Mouse (Mus musculus) heart, postnatal 0 days (tissue): ENCODE results near the gene Dtx3l. TPM values are rescaled to one million over a fixed set of nuclear protein-coding genes. Genes with fewer than 3 reads are reported as not detected.

Experiments
- ATAC-seq: fragments of 200-750 bp; cut with Nextera tagmentation; 2 replicates; pipeline ENCODE4 v1.8.0; 2017; ENCODE audit warnings: low read depth, moderate number of reproducible peaks, moderate library complexity; ENCODE audit not compliant: insufficient read depth
- DNase-seq: peaks from one replicate; pipeline ENCODE4 v3.0.0-alpha.2; 2016; ENCODE audit warnings: low spot score
- H3K27ac ChIP-seq: fragments of 300-500 bp; sonication (generic); 2 replicates; pipeline ENCODE4 v1.5.1; 2014; ENCODE audit warnings: low read depth, mild to moderate bottlenecking
- H3K27me3 ChIP-seq: fragments of 300-500 bp; sonication (generic); 2 replicates; pipeline ENCODE4 v1.6.1; 2014; ENCODE audit warnings: low read length, mixed read lengths; ENCODE audit not compliant: control insufficient read depth, insufficient read depth
- H3K36me3 ChIP-seq: fragments of 300-500 bp; sonication (generic); replicated peaks from 2 replicates; pipeline ENCODE4 v1.6.1; 2014; ENCODE audit warnings: low read length, mixed read lengths; ENCODE audit not compliant: control insufficient read depth, insufficient read depth
- H3K4me1 ChIP-seq: fragments of 300-500 bp; sonication (generic); 2 replicates; pipeline ENCODE4 v1.6.1; 2014; ENCODE audit warnings: antibody characterized with exemption; ENCODE audit not compliant: control insufficient read depth, insufficient read depth
- H3K4me2 ChIP-seq: fragments of 300-500 bp; sonication (generic); 2 replicates; pipeline ENCODE4 v1.6.1; 2014; ENCODE audit warnings: low read depth, mild to moderate bottlenecking, low read length, moderate library complexity
- H3K4me3 ChIP-seq: fragments of 300-500 bp; sonication (generic); 2 replicates; pipeline ENCODE4 v1.5.1; 2014; ENCODE audit warnings: low read depth, low read length
- H3K9ac ChIP-seq: fragments of 300-500 bp; sonication (generic); replicated peaks from 2 replicates; pipeline ENCODE4 v1.6.1; 2014; ENCODE audit warnings: low read depth, low read length, mixed read lengths
- H3K9me3 ChIP-seq: fragments of 300-500 bp; sonication (generic); replicated peaks from 2 replicates; pipeline ENCODE4 v1.6.1; 2016; ENCODE audit warnings: low read length; ENCODE audit not compliant: control insufficient read depth
- CTCF ChIP-seq: IDR thresholded peaks from 2 replicates; pipeline ENCODE4 v1.5.1; 2016; ENCODE audit warnings: antibody characterized with exemption, control low read depth, low read depth
- EP300 ChIP-seq: IDR thresholded peaks from 2 replicates; pipeline ENCODE4 v1.6.1; 2016; ENCODE audit warnings: antibody characterized with exemption, low read depth
- WGBS: fragments of 180-500 bp; shearing (Covaris S2); extraction: QIAGEN DNeasy Blood & Tissue Kit; methylation state at CpG from one replicate; pipeline ENCODE4 v1.1.7; 2014; 5-methylcytosine and 5-hydroxymethylcytosine counted together
- polyA plus RNA-seq: library from polyadenylated mRNA; unstranded; fragments of >200 nt; fragmentation: Nextera tagmentation; extraction: Ambion mirVana; gene quantifications from 2 replicates; pipeline ENCODE4 v1.2.1, GENCODE M21; 2015
- total RNA-seq: library from RNA; depleted of rRNA; stranded (reverse); fragments of >200 nt; gene quantifications from 2 replicates; pipeline ENCODE4 v1.2.3, GENCODE M21; 2014; ENCODE audit warnings: low replicate concordance; rRNA removed

Dtx3l gene
- total and polyA plus RNA-seq, 2 experiments from 2014 or later: 5.6 to 8.1 TPM

- peak; percentile 32; the same call in 1 of the 2 replicates for TF ChIP-seq CTCF
- TF ChIP-seq EP300: no peak
Observed at GRCm38 (mm10) chr16:35890645-35891044, 48.3 kb downstream of the Dtx3l start.

GRCm38 (mm10) chr16:35888910-35889309 lies 50.0 kb downstream of the Dtx3l start:
- H3K9me3 ChIP-seq: no peaks in the 10 kb centered on the region
- no peaks in the 10 kb centered on the region for H3K27me3 ChIP-seq
- H3K9ac ChIP-seq: no peak overlapping the region

More at GRCm38 (mm10) chr16:35890645-35891044, 48.3 kb downstream of the Dtx3l start:
- no peaks in the 10 kb centered on the region for H3K27me3 ChIP-seq
- H3K36me3 ChIP-seq: no peaks in the 10 kb centered on the region
- no peaks in the 10 kb centered on the region for H3K4me1 ChIP-seq
- no peaks in the 10 kb centered on the region for H3K9me3 ChIP-seq
- no peak overlapping the region for H3K9ac ChIP-seq
- WGBS: 74% methylated on average over 3 of the region's 3 CpGs
- no peak overlapping the region for H3K4me3 ChIP-seq
- no peak overlapping the region for H3K4me2 ChIP-seq
- DNase-seq (no peak), ATAC-seq (no peak)
- no peak overlapping the region for H3K27ac ChIP-seq

GRCm38 (mm10) chr16:35888174-35888573 lies 50.8 kb downstream of the Dtx3l start:
- no peak overlapping the region for H3K27ac ChIP-seq
- WGBS: 77% methylated on average over 7 of the region's 7 CpGs
- no peak overlapping the region for H3K4me3 ChIP-seq
- DNase-seq: no peak
- no peak overlapping the region for H3K9ac ChIP-seq
- no peaks in the 10 kb centered on the region for H3K36me3 ChIP-seq
- no peaks in the 10 kb centered on the region for H3K27me3 ChIP-seq
- H3K9me3 ChIP-seq: no peaks in the 10 kb centered on the region
- no peaks in the 10 kb centered on the region for H3K4me1 ChIP-seq
- no peak overlapping the region for H3K4me2 ChIP-seq
- no peak for ATAC-seq
- TF ChIP-seq EP300: no peak

More at GRCm38 (mm10) chr16:35888910-35889309, 50.0 kb downstream of the Dtx3l start:
- TF ChIP-seq CTCF (no peak), EP300 (no peak)
- ATAC-seq (no peak), DNase-seq (no peak)
- no peak overlapping the region for H3K27ac ChIP-seq
- H3K36me3 ChIP-seq: no peaks in the 10 kb centered on the region
- no peak overlapping the region for H3K4me3 ChIP-seq
- no peaks in the 10 kb centered on the region for H3K4me1 ChIP-seq
- H3K4me2 ChIP-seq: no peak overlapping the region
- WGBS: 81% methylated on average over 5 of the region's 5 CpGs

Other genes with a start within 250 kb of the Dtx3l start
- gene Dirc2, start 169.8 kb downstream of the Dtx3l start, total RNA-seq: 38.3 and 39.8 TPM in 2 replicates
- gene Dirc2, start 169.8 kb downstream of the Dtx3l start, polyA plus RNA-seq: 15.3 and 16.1 TPM in 2 replicates
- 1.0 and 5.5 TPM in 2 replicates for gene Hspbap1, start 168.8 kb downstream of the Dtx3l start, total RNA-seq
- gene Hspbap1, start 168.8 kb downstream of the Dtx3l start, polyA plus RNA-seq: 5.0 and 5.7 TPM in 2 replicates
- gene Parp14, start 67.6 kb downstream of the Dtx3l start, total RNA-seq: 2.9 and 3.5 TPM in 2 replicates
- gene Parp14, start 67.6 kb downstream of the Dtx3l start, polyA plus RNA-seq: 1.1 and 1.4 TPM in 2 replicates
- 9.7 and 26.6 TPM in 2 replicates for gene Parp9, start 681 bp downstream of the Dtx3l start, total RNA-seq
- 9.0 and 11.4 TPM in 2 replicates for gene Parp9, start 681 bp downstream of the Dtx3l start, polyA plus RNA-seq
- gene Kpna1, start 39.6 kb upstream of the Dtx3l start, total RNA-seq: 46.3 and 55.0 TPM in 2 replicates
- gene Kpna1, start 39.6 kb upstream of the Dtx3l start, polyA plus RNA-seq: 29.4 and 37.3 TPM in 2 replicates
- 5.4 and 7.8 TPM in 2 replicates for gene Wdr5b, start 102.0 kb upstream of the Dtx3l start, total RNA-seq
- 5.8 and 6.8 TPM in 2 replicates for gene Wdr5b, start 102.0 kb upstream of the Dtx3l start, polyA plus RNA-seq
- 126 and 370 TPM in 2 replicates for gene Fam162a, start 132.4 kb upstream of the Dtx3l start, total RNA-seq
- 755 and 772 TPM in 2 replicates for gene Fam162a, start 132.4 kb upstream of the Dtx3l start, polyA plus RNA-seq
- 20.9 and 28.4 TPM in 2 replicates for gene Ccdc58, start 132.5 kb upstream of the Dtx3l start, total RNA-seq
- gene Ccdc58, start 132.5 kb upstream of the Dtx3l start, polyA plus RNA-seq: 79.2 and 82.6 TPM in 2 replicates
- not detected in 2 replicates for gene Csta1, start 192.1 kb upstream of the Dtx3l start, total RNA-seq
- not detected in 2 replicates for gene Csta1, start 192.1 kb upstream of the Dtx3l start, polyA plus RNA-seq
- gene Stfa2l1, start 217.7 kb upstream of the Dtx3l start, total RNA-seq: 1.3 TPM in 1 of 2 replicates, not detected in the other
- 1.7 and 2.4 TPM in 2 replicates for gene Stfa2l1, start 217.7 kb upstream of the Dtx3l start, polyA plus RNA-seq
- gene Gm5483, start 245.1 kb upstream of the Dtx3l start, total RNA-seq: not detected in 2 replicates
- 3.1 and 4.5 TPM in 2 replicates for gene Gm5483, start 245.1 kb upstream of the Dtx3l start, polyA plus RNA-seq